Mouse (Mus musculus) gastrocnemius, postnatal 36 days (tissue): ENCODE data around the gene Sash3. TPM values are rescaled to one million over a fixed set of nuclear protein-coding genes. Genes with fewer than 3 reads are reported as not detected.

Experiments used
- DNase-seq, 2 experiments: peaks; one replicate each; pipeline ENCODE4 v3.0.0; 2022
- intact Hi-C: fragments of 180-260 bp; cut with DNase I; formaldehyde crosslinking; loops from one replicate; pipeline ENCODE4 v1.15.1; 2025
- long read RNA-seq, 2 experiments: library from polyadenylated mRNA; stranded (forward); transcript quantifications; one replicate each; pipeline ENCODE4 v2.0.0; 2021
- total RNA-seq, 2 experiments: library from RNA; stranded (reverse); gene quantifications; 2 replicates each; pipeline ENCODE4 v1.2.3; 2021

The Sash3 gene
- under 1 TPM; 0.30 to 0.79 TPM for total RNA-seq
- long read RNA-seq, experiment 1 = 0 reads
- long read RNA-seq, experiment 2 = 0 reads

DNA sequence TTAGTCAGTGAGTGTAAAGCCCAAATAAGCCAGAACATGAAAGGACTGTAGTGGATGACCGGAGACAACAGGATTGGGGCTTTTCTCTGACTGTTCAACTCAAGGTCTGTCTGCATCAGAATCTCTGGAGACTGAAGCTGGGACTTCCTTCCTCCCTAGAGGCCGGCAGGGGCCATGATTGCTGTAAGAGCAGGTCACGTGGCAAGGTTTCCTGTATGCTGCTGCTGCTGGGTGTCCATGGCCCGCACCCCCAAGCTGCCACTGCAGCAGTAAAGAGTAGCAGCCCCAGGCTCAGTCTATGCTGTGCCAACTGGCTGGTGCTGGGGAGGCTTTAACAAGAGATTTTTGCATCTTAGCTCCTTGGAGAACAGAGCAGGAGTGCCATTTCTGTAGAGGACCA is at the start of gene Sash3:
Gene Sash3, plus strand, starts transcription at position 175 of the 400 bp plus-strand sequence.
- no peak for DNase-seq
- intact Hi-C loops = no loop called here

DNA sequence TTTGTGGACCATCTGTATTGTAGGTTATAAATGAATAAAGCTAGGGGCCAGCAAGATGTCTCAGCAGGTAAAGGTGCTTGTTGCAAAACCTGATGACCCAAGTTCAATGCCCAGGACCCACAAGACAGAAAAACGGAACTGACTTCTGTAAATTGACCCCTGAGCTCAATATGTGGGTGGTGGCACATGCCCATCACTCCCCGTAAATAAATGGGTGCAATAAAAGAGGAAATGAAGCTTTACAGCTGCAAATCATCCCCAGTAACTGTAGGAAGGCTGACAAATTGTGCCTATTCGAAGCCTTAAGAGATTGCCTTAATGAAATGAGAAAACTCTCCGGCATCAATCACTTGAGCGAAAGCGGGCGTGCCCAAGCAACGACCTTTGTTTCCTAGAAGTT is 49.7 kb upstream of the Sash3 start:
- intact Hi-C loops = no loop called here
- DNase-seq = no peak

DNA sequence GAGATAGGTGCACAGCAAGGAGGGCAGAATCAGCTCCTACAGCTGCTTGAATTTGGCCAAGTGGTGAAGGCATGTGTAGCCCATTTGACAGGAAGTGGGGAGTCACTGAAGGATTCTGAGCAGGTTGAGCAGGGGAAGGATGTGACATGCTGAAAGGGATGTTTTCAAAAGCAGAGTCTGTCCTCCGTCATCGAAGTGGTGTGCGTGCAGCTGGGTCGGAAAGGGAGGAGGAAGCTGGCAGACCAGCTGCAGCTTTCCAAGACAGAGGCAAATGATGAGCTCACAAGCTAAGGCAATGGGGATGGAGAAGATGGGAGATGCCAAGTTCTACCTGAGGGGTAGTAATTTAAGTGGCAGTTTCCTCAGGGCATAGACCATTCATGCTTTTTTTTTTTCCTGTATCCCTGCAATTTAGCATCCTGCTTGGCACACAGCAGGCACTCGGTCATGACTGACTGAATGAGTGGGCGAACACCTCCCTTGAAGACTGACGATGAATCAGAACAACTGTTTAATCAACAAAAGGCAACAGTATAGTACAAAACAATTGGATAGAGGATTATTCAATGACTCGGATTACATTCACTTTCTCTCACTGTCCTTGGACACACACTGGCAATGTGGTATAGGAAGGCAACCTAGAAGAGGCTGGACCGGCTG is 47.6 kb upstream of the Sash3 start:
- intact Hi-C loops = no loop called here
- no peak for DNase-seq

DNA sequence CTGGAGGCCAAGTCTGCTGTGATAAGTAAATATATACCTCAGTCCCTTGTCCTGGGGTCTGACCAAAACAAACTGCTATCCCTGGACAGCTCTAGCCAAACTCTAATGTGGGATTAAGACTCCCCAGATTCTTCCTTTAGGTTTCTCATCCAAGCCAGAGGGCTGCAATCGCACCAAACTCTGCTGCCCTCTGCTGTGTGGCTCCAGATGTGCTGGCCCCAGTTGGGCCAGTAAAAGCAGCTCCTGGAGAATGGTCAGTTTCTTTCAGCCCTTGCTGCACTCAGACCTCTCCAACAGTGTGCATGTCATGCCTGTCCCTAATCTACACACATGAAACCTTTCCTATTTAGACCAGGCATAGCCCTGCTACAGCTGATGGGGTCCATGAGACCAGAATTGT is 46.4 kb upstream of the Sash3 start:
- DNase-seq = peak in 1 of 2 experiments; percentile 24
- intact Hi-C loops = no loop called here

DNA sequence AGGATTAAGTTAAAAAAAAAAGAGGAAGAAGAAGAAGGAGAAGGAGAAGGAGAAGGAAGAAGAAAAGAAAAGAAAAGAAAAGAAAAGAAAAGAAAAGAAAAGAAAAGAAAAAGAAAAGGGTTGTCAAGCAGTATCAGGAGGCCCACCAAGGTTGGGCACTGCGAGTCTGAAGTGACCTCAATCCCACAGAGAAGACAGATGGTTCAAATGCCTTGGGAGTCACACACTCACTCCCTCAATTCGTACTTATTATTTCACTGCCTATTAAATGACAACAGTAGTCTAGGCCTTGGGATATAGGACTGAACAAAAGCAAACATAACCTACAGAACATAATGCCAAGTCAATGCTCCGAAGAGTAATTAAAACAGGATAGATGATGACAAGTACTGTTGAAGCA is 43.0 kb upstream of the Sash3 start:
- intact Hi-C loops = no loop called here
- no peak for DNase-seq

DNA sequence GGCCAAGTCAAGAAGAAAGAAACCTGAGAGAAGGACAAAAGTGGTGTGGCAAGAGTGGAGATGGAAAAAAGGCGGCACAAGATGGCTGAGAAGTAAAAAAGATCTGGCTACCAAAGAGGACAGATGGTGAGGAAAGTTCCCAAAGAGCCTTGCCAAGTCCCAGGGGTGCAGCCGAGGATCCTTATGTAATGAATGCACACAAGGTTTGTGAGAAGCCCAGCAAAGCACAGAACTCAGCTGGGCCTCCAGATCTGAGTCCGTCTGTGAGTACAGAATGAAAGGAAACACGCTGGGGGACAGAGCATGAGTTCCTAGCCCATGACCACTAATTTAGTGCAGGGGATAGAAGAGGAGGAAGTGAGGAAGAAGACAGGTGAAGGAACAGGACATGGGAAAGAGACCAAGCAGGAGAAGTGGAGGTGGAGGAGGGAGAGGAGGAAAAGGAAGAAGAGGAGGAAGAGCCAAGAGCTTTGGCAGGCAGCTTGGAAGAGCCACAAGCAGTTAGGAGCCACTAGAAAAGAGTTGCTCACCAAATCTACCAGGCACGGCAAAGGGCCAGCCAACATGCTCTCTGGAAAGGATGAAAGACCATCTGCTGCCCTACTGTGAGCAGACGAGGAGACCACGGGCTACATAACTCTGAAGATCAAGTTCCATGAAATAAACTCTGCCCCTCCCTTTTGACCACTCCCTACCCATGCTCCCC is 41.3 kb upstream of the Sash3 start:
- no peak for DNase-seq
- intact Hi-C loops = no loop called here

DNA sequence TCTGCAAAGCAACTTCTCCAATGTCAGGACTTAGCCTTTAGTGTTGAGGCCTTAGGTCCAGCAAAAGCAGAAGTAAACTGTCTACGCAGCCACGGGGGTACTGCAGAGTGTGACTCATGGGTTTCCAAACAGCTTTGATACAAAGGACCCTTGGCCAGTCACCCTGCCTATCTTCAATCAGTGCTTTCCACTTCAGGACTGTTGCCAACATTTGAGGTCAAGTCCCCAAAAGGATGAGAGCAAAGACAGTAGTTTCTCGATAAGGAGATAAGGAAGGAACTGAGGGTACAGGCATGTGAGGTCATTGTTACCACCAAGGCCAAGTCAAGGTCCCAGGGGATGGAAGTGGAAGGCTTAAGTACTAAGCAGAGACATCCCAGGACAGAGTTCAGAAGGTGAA is 40.0 kb upstream of the Sash3 start:
- DNase-seq = no peak
- intact Hi-C loops = no loop called here

DNA sequence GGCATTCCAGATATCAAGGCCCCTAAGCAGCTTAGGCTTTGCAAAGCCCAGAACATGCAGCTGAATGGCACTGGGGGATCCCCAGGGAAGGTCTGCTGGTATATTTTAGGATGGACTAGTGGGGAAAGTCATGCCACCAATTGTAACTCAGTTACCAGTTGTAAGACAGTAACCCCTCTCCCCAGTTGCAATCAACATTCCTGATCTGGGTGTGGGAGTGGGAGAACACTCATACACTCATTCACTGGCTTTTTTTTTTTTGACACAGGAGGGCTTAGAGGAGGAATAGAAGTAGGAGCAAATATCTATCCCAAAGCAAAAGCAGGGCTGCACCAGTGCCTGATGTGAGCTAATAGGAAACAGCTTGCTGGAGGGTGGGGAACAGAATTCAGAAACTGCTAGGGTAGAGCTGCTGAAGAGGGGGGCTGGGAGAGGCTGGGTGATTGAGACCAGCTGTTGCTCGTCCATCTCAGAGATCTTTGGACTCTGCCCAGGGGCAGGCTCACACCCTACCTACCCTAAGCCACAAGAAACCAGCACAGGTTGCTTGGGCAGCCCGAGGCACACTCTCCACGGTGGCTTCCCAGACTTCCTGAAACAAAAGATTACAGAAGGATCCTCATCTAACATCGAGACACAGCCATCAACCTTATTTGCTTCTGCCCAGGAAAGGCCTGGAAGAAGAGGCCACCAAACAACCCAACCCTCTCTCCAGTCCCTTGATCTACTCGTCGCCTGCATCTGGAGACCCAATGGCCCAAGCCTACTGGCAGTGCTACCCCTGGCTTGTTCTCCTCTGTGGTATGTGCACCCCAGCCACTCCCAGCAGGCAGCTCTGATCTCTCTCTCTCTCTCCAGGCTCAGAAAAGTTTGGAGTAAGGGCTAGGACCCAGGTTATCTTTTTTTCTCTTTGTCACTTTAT is 37.6 kb upstream of the Sash3 start, which contains the start of gene Xpnpep2:
Gene Xpnpep2, plus strand, starts transcription at position 332 of the 922 bp plus-strand sequence.
- DNase-seq = peak in 1 of 2 experiments; percentile 17
- intact Hi-C loops = no loop called here

DNA sequence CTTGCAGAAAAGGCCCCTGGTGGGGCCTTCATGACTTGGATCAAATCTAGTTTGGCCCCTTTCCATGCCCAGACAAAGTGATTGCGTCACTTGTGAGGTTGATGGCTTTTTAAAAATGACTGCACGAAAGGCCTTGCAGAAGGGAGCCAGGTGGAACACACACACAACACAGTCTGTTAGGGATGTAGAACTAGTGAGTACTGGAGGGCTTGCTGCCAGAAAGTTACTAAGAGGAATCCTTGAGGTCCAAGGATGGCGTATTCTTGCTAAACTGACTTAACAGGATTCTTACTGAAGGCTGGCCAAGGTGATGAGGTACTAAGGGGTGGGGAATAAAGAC is 37.0 kb upstream of the Sash3 start:
- DNase-seq = no peak
- intact Hi-C loops = no loop called here

DNA sequence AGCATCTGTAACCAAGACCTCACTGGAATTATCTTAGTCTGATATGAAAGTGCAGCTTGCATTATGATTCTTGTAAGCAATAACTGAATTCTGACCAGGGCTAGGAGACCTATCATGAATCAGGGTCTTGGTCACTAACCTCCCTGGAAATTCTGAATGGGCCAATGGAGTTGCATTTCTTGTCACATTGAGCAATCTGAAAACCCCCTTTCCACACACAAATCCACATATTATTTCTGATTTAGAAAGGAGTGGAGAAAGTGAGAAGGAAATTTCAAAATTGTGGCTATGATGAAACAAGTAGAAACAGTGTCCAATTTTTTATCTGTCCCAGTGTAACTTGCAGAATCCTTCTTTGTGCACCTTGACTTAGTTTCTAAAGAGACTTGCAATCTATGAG is 26.9 kb upstream of the Sash3 start:
- intact Hi-C loops = no loop called here
- no peak for DNase-seq

DNA sequence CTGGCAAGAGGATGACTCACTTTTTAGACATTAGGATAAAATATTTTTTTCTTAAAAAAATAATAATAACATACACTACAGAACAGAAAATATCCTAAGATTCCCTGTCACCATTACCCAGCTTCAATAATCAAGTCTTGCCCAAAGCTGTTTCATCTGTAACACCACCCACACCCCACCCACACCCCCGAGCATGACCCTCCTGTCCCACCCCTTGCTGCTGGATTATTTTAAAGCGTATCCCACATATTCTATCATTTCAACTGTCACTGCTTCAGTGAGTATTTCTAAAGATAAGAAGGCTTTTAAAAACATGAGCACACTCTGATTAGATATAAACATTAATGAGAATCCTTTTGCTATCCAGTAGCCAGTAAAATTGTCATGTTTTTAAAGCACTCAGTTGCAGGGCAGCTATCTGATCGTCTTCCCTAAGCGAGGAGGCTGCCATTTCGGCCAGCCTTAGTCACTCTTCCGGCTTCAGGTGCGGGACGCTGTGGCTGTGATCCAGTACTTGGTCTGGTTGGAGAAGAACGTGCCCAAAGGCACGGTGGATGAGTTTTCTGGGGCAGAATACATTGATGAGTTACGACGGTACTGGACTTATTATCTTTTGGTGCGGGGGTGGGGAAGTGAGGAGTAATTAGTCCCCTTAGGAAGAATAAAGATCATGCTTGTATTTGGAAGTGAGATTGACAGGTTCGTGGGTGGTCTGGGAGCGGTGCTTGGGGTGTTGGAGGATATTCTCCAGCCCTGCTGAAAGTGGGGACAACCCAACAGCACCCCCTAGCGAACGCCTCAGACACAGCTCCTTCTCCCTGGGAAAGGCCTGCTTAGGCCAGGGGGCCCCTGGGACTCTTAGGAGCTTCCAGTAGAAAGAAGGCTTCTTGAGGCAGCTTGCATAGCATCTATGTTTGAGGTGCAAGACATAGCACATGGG is 21.8 kb upstream of the Sash3 start:
- DNase-seq = peak; percentile 24 to 26
- intact Hi-C loops = loop anchor here (5.0 kb wide), 1 partner anchor 102 kb away; no protein-coding TSS in a partner anchor

DNA sequence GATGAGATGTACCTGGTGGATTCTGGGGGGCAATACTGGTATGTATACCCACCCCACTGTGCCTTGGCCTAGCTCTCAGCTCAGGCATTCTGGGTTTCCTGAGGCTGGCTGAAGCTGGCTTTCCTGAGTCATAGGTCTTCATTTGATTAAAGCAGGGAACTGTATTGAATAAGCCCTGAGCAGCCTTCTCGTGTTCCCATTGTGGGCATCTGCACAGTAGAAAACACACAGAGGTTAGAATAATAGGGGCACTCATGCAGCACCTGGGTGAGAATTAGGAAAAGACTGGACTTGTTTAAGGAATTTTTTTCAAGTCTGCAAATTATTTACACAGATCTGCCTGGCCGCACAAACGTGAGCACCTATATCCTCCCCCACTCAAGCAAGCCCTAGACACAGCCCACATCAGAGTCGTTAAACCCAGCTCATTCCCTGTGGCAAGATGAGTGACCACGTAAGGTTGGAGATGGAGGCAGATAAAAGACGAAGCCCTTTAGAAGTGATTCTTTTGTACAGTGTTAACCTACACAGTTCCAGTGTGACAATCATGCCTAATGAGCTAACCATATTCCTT is 19.2 kb upstream of the Sash3 start:
- no peak for DNase-seq
- intact Hi-C loops = loop anchor here (2.0 to 5.0 kb wide), 2 partner anchors 105 to 132 kb away; no protein-coding TSS in a partner anchor

DNA sequence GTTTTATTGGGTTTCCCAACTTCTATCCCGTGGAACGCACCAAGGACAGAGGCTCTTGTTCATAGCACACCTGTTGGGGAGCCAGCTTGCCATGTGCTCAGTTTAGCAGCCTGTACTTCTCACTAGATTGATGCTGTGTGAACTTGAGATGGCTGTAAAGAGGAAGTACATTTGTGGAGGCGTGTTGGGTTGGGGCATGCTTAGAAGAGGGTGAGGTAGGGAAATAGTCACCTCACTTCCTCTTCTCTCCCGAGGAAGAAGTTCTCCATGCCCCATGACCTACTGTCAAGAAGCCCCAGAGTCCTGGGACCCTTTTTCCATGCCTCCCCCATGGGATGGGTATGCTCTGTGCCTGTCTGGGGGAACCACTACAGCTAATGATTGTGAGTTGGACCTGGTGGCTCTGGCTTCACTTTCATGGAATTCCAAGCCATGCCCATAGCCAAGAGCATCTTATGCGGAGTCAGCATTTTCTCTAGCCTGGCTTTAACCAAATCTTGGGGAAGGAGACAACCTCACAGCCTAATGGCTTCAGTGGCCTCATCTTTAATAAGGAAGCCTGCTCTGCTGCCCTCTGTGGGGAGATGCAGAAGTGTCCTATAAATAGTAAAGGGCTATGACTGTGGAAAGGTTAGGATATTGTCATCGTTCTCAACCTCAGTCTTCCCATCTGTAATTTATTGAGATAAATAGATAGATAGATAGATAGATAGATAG is 18.6 kb upstream of the Sash3 start:
- intact Hi-C loops = loop anchor here (2.0 to 5.0 kb wide), 2 partner anchors 105 to 133 kb away; no protein-coding TSS in a partner anchor
- no peak for DNase-seq

DNA sequence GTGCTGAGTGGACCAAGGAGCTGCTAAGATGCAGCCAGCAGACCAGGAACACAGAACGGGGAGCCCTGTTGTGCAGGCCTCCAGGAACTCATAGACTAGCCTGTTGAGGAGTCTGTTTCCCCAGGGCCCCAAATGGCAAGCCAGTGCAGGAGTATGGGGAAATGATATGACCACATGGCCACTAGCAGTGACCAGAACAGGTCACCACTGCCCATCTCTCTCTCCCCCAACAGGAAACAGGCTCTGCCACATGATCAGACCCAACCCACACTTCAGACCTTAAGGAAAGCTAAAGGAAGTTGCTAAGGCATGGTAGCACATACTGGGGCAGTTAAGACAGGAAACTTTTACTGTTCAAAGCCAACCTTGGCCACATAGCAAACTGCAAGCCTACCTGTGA is 17.1 kb upstream of the Sash3 start:
- intact Hi-C loops = loop anchor here (5.0 kb wide), 1 partner anchor 107 kb away; no protein-coding TSS in a partner anchor

DNA sequence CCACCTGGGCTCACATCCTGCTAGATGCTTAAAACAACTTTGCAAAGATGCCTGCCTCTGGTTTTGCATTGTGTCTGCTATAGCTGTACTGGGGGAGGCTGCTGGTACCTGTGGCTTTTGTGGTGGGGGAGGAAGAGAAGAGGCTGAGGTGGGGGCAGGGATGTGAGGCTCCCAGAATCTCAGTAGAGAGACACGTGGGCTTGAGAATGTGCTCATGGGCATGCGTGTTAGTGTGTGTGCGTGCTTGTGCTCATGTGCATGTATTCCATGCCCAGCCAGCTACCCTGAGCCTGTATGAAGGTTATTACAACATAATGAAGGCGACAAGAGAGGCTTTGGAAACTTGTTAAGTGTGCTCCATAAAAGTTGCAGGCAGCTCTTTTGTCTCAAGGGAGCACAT is 9.3 kb upstream of the Sash3 start:
- DNase-seq = no peak

More for the DNA sequence above, 17.1 kb upstream of the Sash3 start:
- DNase-seq = no peak

DNA sequence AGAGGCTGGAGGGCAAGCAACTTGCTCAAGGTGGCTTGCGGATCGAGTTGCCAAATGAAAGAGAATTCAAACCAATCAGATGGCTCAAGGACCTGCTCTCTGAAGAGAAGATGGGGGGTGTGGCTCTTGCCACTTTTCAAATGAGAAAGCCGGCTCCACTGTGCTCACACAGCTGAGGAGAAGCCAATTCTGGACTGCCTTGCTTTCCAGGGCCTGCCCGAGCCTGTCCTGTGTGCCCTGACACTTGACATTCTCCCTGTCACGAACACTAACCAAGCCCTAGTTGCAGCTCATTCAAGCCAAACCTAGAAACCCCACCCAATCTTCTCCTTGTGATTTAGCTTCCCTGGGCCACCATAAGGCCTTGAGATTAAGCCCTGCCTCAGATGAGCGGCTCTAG is 8.2 kb upstream of the Sash3 start:
- intact Hi-C loops = no loop called here
- DNase-seq = no peak

More for the DNA sequence above, 9.3 kb upstream of the Sash3 start:
- intact Hi-C loops = no loop called here

DNA sequence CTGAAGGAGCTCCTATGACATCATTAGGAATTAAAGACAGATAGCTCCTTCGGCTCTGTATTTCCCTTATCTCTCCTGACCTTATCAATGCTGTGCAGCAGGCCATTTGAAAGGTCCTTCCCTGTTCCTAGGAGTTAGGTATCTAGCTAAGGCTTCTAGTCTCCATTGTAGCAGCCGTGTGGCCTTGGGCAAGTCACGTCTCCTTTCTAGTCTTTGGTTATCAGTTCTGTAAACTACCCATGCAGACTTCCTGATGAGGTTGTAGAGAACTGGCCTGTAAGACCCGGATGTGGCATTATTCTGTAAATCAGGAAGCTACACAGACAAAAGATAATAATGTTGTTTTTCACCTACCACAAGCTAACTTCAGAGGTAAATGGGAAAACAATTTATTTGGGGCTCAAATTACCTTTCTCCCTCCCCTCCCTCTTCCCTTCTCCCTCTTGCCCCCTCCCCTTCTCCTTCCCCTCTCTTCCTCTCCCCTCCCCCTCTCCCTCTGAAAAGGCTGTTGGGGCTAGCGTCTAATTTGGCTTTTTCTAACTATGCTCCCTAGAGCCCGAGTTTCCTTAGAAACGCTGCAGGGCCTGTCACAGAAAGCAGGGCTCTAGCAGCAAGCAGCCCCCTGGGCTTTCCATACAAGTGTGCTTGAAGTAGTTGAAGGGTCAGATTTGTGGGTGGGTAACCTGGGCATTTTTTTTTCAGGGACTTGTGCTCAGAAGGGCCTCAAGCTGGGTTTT is 7.5 kb upstream of the Sash3 start:
- DNase-seq = no peak

More for the DNA sequence above, 7.5 kb upstream of the Sash3 start:
- intact Hi-C loops = no loop called here
